Mouse (Mus musculus): ENCODE results near the gene Spint3.

The Spint3 gene

DNA sequence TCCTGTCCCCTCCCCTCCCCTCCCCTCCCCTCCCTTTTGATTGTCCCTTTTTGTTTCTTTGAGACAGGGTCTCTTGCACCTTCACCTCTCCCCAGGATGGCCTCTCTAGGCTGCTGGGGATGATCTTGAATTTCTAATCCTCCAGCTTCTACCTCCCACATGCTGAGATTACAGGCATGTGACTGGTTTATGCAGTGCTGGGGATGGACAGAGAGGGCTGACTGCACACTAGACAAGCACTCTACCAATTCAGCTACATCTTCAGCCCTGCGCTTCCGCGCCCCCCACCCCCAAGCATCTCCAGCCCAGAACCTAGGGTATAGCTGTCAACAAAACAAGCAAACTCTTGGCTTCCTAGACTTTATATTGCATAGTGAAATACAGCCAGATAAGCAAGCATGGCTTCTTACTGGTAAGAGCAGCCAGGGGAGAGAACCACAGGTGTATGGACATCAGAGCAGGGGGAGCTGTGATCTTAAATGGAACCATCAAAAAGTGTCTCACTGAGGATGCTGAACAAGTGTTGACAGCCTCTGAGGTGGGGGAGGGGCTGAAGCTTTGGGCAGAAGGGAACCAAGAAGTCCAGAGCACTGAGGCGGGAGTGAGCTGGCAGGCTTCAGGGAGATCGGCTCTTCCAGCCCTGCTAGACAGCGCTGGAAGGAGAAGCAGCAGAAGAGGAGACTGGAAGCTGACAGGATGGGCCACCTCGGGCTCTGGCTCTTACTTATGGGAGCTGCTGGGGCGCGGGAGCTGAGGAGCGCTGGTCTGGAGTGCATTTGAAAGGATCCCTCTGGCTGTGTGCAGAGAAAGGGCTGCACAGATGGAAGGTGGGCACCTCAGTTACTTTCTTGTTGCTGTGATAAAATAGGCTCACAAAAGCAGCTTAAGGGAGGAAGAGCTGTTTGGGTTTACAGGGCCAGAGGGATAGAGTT lies 23.0 kb downstream of the Spint3 start:
- no peak for DNase-seq (ENCODE audit: inconsistent ontology term)

DNA sequence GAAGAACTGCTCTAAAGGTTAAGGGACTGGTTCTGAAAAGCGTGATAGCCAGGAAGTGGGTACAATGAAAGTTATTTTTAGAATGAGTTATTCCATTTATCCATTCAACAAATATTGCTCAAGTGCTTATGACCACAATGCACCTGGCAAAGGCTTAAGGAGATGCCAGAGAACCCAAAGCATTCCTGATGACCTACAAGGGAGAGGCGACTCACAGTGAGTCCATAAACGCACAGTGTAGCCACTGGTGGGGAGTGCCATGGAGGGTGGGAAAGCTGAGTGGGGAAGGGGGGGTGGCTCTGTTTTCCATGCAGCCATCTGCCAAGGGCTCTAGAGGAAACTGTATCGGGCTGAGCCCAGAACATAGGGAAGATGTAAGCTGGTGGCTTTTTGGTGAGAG lies 23.9 kb downstream of the Spint3 start:
- peak; percentile 59 for DNase-seq (ENCODE audit: inconsistent ontology term)

DNA sequence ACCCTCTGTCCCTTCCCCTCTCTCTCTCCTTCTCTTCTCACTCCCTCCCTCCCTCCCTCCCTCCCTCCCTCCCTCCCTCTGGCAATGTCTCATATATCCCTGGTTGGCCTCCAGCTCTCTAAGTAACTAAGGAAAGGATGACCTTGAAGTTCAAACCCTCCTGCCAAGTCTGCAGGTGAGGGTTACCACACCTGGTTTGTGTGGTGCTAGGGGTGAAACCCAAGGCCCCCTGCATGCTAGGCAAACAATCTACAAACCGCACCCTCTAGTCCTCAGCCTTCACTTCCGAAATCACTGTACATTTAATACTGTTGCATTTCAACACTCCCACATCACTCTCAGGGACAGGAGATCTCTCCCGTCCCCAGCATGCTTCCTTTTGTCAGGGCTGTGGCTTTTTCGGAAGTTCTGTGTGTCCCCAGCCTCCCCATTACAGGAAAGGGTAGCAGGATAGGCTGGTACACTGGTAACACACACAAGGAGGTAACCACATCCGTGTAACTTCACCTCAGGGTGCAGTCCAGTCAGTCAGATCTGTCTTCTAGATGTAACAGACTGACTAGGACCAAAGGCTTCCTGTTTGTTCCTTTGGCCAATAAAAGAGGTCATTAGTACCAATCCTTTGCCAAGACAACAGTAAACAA lies 28.7 kb downstream of the Spint3 start:
- no peak for DNase-seq (ENCODE audit: inconsistent ontology term)

DNA sequence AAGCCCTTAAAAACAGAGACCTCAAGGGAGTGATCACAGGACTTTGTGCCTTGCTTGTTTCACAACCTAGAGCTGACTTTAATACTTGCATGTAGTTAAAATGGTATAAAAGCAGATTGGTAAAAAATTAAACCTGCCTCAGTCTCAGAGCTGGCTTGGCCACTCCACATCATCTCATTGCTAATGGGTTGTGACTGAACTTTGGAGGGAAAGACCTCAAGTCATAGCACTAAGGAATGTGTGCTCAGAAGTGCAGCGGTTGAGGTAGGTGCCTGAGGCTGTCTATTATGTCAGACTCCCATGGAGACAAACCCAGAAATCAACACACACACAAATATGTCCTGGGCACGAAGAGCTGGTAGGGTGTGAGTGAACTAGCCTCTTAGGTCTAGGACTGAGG lies 29.5 kb downstream of the Spint3 start:
- no peak for DNase-seq (ENCODE audit: inconsistent ontology term)

DNA sequence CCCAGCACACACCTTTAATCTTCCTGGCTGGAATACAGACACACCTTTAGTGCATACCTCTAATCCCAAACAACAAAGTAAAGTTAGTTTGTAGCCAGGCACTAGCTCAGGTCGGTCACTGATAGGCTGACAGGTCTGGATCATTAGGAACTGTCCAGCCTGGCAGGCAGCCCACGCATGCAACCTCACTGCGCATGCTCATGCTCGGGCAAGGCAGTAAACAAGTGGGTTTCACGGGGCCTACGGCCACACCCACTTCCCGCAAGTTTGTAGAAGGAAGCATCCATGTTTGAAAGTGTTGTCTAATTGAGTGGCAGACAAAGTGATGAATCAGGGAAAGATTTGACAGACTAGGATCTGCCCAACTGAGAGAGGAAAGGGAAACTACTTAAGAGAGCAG lies 30.7 kb downstream of the Spint3 start:
- DNase-seq (ENCODE audit: inconsistent ontology term): no peak

DNA sequence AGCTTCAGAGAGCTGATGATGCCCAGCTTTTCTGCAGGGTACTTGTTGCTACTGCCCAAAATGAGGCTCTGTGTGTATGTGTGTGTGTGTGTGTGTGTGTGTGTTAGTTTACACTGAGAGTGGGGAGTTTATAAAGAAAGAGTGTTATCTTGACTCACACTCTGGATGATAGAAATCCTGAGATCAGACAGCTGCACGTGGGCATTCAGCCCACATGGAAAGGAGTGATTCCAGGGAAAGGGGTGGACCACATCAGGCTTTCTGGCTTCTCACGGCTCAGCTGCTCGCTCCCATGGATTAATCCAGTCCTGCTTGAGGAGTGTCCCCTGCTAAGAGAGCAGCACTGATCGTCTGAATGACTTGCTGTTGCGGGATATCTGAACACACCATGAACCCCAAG lies 31.1 kb downstream of the Spint3 start:
- DNase-seq (ENCODE audit: inconsistent ontology term): no peak

DNA sequence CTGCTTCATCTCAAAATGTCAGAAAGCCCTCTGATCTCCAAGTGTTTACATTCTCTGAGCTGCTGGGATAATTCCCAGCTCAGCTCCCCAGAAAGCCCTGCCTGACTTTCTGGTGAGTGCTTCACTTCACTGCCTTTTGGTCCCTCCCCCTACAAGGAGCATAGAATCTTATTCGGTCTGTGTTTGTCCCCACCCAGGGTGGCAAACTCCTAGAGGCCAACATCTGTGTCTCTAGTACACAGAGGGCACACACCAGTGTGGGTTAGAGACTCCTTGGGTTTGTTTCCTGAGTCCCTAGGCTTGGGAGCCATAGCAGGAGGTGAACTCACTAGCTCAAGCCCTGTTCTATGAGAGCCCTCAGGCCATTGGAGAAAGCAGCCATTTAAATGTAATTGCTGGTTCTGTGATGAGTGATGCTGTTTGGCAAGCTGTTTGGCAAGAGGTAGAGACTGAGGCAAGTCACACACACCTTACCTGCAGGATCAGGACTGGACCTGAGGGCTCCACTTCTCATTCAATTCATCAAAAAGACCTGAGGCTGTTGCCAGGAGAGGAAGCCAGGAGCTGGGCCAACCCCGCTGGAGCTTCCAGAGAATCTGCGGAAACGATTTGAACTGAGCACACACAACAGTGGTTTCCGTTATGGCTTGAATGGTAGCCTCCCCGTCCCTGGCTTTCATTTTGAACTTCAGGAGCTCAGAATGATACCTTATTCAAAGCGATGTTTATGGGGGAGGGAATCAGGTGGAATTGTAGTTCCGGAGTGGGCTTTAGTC lies 32.4 kb downstream of the Spint3 start:
- no peak for DNase-seq (ENCODE audit: inconsistent ontology term)

DNA sequence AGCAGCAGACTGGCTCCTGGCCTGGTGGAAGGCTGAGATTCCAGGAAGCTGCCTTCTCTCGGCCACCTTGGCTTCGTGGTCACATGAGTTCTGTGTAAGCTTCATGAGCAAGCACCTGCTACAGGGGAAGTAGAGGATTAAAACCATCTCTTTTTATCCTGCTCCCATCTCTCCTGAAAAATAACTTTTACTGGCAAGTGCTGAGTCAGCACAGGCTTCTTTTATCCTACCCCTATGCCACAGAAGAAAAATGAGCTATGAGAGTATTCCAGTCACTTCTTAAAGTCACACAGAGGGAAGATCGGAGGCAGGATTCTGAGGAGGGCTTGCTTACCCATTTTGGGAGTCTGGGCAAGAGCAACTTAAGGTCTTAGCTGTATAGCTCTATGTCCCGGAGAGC lies 36.3 kb downstream of the Spint3 start:
- no peak for DNase-seq (ENCODE audit: inconsistent ontology term)

DNA sequence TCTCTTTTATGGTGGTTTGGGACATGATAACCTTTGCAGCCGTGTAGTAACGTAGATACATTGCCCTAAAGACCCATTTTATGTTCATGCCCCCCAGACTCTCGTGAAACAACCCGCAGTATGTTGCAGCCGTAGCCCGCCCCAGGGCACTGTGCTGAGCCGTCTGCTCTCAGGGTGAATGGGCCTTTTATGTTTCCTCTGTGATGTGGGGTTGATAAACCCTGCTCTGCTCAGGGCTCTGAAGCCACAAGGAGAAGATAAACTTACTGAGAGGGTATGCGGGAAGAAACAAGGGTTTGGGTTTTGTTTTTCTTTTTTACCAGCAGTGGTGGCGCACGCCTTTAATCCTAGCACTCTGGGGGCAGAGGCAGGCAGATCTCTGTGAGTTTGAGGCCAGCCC lies 38.9 kb downstream of the Spint3 start:
- no peak for DNase-seq (ENCODE audit: inconsistent ontology term)

DNA sequence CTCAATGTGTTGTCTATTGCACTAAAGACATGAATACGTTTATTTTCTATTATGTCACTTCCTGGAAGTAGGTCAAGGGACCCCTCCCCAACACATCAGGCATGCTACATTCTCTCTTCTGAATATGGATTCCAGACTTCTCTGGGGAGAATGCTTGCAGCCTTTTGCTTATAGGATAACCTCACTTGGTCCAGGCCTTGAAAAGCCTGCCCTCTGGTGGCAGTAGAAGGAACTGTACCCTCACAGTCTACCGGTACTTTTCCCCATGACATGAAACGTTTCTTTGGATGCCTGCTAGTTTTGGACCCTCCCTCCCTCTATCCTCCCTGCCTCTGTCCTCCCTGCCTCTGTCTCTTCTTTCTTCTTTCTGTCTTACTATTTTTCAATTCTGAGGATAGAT lies 42.1 kb downstream of the Spint3 start:
- peak; percentile 45 for DNase-seq (ENCODE audit: inconsistent ontology term)

DNA sequence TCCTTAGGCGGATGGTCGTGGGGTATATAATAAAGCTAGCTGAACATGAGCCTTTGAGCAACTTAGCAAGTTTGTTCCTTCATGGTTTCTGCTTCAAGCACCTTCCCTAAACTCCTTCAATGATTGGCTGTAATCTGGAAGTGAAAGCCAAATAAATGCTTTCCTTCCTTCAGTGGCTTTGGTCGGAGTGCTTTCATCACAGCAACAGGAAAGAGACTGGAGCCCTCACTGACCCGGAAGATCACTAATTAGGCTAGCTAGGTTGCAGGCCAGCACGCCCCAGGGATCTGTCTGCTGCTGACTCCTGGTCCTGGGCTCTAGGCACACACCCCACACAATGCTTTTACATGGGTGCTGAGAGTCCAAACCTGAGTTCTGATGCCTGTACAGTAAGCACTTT lies 44.7 kb downstream of the Spint3 start:
- no peak for DNase-seq (ENCODE audit: inconsistent ontology term)

DNA sequence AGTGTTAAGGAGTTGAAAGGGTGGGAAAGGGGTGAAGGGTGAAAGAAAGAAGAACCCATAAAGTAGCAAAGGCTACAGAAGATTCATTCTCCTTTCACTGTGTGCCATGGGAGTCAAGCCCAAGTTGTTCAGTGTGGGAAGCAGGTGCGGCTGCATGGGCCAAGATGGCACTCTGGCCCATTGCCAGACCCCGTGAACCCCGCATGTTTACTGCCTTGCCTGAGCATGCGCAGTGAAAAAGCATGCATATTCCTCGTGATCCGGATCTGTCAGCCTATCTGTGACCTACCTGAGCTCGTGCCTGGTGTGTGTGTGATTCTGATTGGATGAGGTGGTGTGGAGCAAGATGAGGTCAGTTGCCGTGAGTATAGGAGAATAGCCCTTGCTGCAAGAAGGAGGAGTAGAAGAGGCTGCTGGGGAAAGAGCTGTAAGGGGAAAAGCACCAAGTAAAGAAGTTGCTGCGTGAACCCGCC lies 49.9 kb downstream of the Spint3 start:
- DNase-seq (ENCODE audit: inconsistent ontology term): no peak

DNA sequence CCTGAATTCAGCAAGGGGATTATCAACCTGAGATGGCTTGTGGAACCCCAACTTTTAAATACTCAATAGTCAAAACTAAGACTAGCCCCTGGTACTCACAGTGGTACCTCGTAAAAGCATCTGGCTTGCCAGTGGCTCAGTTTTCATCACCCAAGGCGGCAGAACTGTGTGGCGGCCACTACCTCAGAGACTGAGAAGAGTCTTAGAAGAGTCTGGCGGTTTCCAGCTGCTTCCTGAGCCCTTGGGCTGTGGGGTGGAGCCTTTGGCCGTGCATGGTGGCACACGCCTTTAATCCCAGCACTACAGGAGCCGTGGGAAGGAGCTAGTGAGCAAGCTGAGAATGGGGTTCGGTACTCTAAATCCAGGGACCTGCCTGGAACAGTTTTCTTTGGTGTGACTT lies 51.0 kb downstream of the Spint3 start:
- DNase-seq (ENCODE audit: inconsistent ontology term): no peak

DNA sequence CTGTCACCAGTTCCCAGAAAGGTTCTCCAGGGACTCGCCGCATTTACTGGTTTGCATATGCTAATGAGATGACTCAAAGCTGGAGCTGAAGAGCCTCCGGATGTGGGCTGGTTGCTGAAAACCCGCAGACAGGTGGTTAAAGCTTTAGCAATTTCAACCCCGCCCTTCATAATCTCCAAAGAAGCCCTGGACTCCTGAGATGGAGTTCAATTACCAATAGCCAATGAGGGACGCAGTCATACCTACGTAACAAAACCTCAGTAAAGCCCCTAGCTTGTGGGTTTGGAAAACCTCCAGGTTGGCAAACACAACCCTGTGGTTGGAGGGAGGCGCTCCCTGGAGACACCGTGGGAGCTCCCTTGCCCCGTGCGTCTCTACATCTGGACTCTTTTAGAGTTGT lies 51.4 kb downstream of the Spint3 start:
- DNase-seq (ENCODE audit: inconsistent ontology term): peak; percentile 90

DNA sequence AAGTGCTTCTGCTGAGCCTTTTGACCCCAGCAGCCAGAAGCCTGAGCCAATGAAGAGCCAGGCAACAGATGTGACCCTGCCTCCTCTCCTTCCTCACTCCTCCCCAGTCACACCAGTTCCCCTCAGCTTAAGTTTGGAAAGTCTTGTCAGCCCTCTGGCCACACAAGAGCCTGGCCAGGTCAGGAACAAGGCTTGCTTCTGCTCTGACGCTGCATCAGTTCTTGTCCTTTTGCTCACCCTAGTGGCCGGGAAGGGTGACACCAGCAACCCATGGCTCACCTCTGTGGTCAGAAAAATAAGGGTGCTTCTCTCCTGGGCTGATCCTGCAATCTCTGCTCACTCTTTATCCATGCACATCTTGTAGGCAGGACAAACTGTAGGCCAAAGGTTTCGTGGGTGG lies 52.5 kb downstream of the Spint3 start:
- DNase-seq (ENCODE audit: inconsistent ontology term): peak; percentile 77
